Mouse (Mus musculus): Measurements from ENCODE around the gene Tas2r135. TPM values are rescaled to one million over a fixed set of nuclear protein-coding genes. Genes with fewer than 3 reads are reported as not detected.

Tas2r135 gene
- total and polyA plus RNA-seq, 2 experiments from 2014 or later: not detected

GRCm38 (mm10) chr6:42381221-42381620 is 24.0 kb upstream of the Tas2r135 start:
- H3K9me3 ChIP-seq (ENCODE audit: low read length): no peaks in the 10 kb centered on the region
- WGBS: 24% methylated on average over 2 of the region's 2 CpGs
- no peak overlapping the region for H3K27ac ChIP-seq (ENCODE audit: low read depth, low read length)
- H3K4me3 ChIP-seq (ENCODE audit: low read depth, low read length): no peak overlapping the region
- DNase-seq (ENCODE audit: low spot score): no peak
- H3K27me3 ChIP-seq (ENCODE audit: insufficient read depth, low read length): no peaks in the 10 kb centered on the region
- no peaks in the 10 kb centered on the region for H3K36me3 ChIP-seq (ENCODE audit: insufficient read depth, low read length)
- no peak for TF ChIP-seq CTCF (IDR thresholded peaks at IDR 0.05)
- H3K9ac ChIP-seq (replicated peaks; ENCODE audit: low read length, poor library complexity, severe bottlenecking): no peak overlapping the region
- ATAC-seq (ENCODE audit: low FRiP score): no peak
- H3K4me1 ChIP-seq (ENCODE audit: insufficient read depth, low read length): no peaks in the 10 kb centered on the region
- H3K4me2 ChIP-seq (ENCODE audit: low read depth, low read length, poor library complexity, severe bottlenecking): no peak overlapping the region

- Histone ChIP-seq H3K27ac (ENCODE audit: low read depth, low read length) (no peak overlapping the region), H3K4me3 (ENCODE audit: low read depth, low read length) (no peak overlapping the region), H3K27me3 (ENCODE audit: insufficient read depth, low read length) (no peaks in the 10 kb centered on the region), H3K36me3 (ENCODE audit: insufficient read depth, low read length) (no peaks in the 10 kb centered on the region), H3K9ac (replicated peaks; ENCODE audit: low read length, poor library complexity, severe bottlenecking) (no peak overlapping the region), H3K4me1 (ENCODE audit: insufficient read depth, low read length) (no peaks in the 10 kb centered on the region), H3K4me2 (ENCODE audit: low read depth, low read length, poor library complexity, severe bottlenecking) (no peak overlapping the region), H3K9me3 (ENCODE audit: low read length) (no peaks in the 10 kb centered on the region)
- 71% methylated on average over 9 of the region's 9 CpGs for WGBS
- DNase-seq (ENCODE audit: low spot score) (no peak), ATAC-seq (ENCODE audit: low FRiP score) (no peak)
- TF ChIP-seq CTCF (IDR thresholded peaks at IDR 0.05): no peak
These were observed 23.3 kb upstream of the Tas2r135 start for GRCm38 (mm10) chr6:42381916-42382381.

GRCm38 (mm10) chr6:42383360-42383759 is 21.9 kb upstream of the Tas2r135 start:
- Histone ChIP-seq H3K27me3 (ENCODE audit: insufficient read depth, low read length) (no peaks in the 10 kb centered on the region), H3K9ac (replicated peaks; ENCODE audit: low read length, poor library complexity, severe bottlenecking) (no peak overlapping the region), H3K4me2 (ENCODE audit: low read depth, low read length, poor library complexity, severe bottlenecking) (no peak overlapping the region), H3K36me3 (ENCODE audit: insufficient read depth, low read length) (no peaks in the 10 kb centered on the region), H3K27ac (ENCODE audit: low read depth, low read length) (no peak overlapping the region), H3K4me3 (ENCODE audit: low read depth, low read length) (no peak overlapping the region), H3K9me3 (ENCODE audit: low read length) (no peaks in the 10 kb centered on the region), H3K4me1 (ENCODE audit: insufficient read depth, low read length) (no peaks in the 10 kb centered on the region)
- WGBS: 91% methylated on average over 5 of the region's 5 CpGs
- no peak for TF ChIP-seq CTCF (IDR thresholded peaks at IDR 0.05)
- DNase-seq (ENCODE audit: low spot score) (no peak), ATAC-seq (ENCODE audit: low FRiP score) (no peak)

- DNase-seq (ENCODE audit: low spot score): no peak
- no peak overlapping the region for H3K9ac ChIP-seq (replicated peaks; ENCODE audit: low read length, poor library complexity, severe bottlenecking)
- no peaks in the 10 kb centered on the region for H3K4me1 ChIP-seq (ENCODE audit: insufficient read depth, low read length)
- H3K27ac ChIP-seq (ENCODE audit: low read depth, low read length): no peak overlapping the region
- TF ChIP-seq CTCF (IDR thresholded peaks at IDR 0.05): no peak
- H3K4me3 ChIP-seq (ENCODE audit: low read depth, low read length): no peak overlapping the region
- no peak for ATAC-seq (ENCODE audit: low FRiP score)
- 86% methylated on average over 4 of the region's 4 CpGs for WGBS
- H3K27me3 ChIP-seq (ENCODE audit: insufficient read depth, low read length): no peaks in the 10 kb centered on the region
- no peaks in the 10 kb centered on the region for H3K9me3 ChIP-seq (ENCODE audit: low read length)
- no peaks in the 10 kb centered on the region for H3K36me3 ChIP-seq (ENCODE audit: insufficient read depth, low read length)
- no peak overlapping the region for H3K4me2 ChIP-seq (ENCODE audit: low read depth, low read length, poor library complexity, severe bottlenecking)
These were observed 19.6 kb upstream of the Tas2r135 start for GRCm38 (mm10) chr6:42385635-42386034.

- Histone ChIP-seq H3K27ac (ENCODE audit: low read depth, low read length) (no peak overlapping the region), H3K36me3 (ENCODE audit: insufficient read depth, low read length) (no peaks in the 10 kb centered on the region), H3K9me3 (ENCODE audit: low read length) (no peaks in the 10 kb centered on the region), H3K4me1 (ENCODE audit: insufficient read depth, low read length) (no peaks in the 10 kb centered on the region), H3K4me2 (ENCODE audit: low read depth, low read length, poor library complexity, severe bottlenecking) (no peak overlapping the region), H3K4me3 (ENCODE audit: low read depth, low read length) (no peak overlapping the region), H3K9ac (replicated peaks; ENCODE audit: low read length, poor library complexity, severe bottlenecking) (no peak overlapping the region), H3K27me3 (ENCODE audit: insufficient read depth, low read length) (no peaks in the 10 kb centered on the region)
- TF ChIP-seq CTCF (IDR thresholded peaks at IDR 0.05): no peak
- DNase-seq (ENCODE audit: low spot score) (no peak), ATAC-seq (ENCODE audit: low FRiP score) (no peak)
- 68% methylated on average over 2 of the region's 2 CpGs for WGBS
These were observed 13.4 kb upstream of the Tas2r135 start for GRCm38 (mm10) chr6:42391796-42392330.

- ATAC-seq (ENCODE audit: low FRiP score) (no peak), DNase-seq (ENCODE audit: low spot score) (peak; percentile 36)
- TF ChIP-seq CTCF (IDR thresholded peaks at IDR 0.05): no peak
- no peak overlapping the region for H3K27ac ChIP-seq (ENCODE audit: low read depth, low read length)
- no peaks in the 10 kb centered on the region for H3K27me3 ChIP-seq (ENCODE audit: insufficient read depth, low read length)
- H3K4me2 ChIP-seq (ENCODE audit: low read depth, low read length, poor library complexity, severe bottlenecking): no peak overlapping the region
- no peak overlapping the region for H3K9ac ChIP-seq (replicated peaks; ENCODE audit: low read length, poor library complexity, severe bottlenecking)
- H3K36me3 ChIP-seq (ENCODE audit: insufficient read depth, low read length): no peaks in the 10 kb centered on the region
- 74% methylated on average over 9 of the region's 9 CpGs for WGBS
- no peaks in the 10 kb centered on the region for H3K9me3 ChIP-seq (ENCODE audit: low read length)
- no peaks in the 10 kb centered on the region for H3K4me1 ChIP-seq (ENCODE audit: insufficient read depth, low read length)
- H3K4me3 ChIP-seq (ENCODE audit: low read depth, low read length): no peak overlapping the region
These were observed 9.0 kb upstream of the Tas2r135 start for GRCm38 (mm10) chr6:42395960-42396809.
